Mouse (Mus musculus): ENCODE measurements around the gene Rbm11.

Gene Rbm11

GRCm38 (mm10) chr16:75592671-75593500 is at the start of gene Rbm11:
Rbm11 (plus strand) TSS chr16:75592844.
- DNase-seq (ENCODE audit: low read depth, low spot score), result peak; percentile 38

- no peak for DNase-seq (ENCODE audit: low read depth, low spot score)
Observed at GRCm38 (mm10) chr16:75545310-75545709, 47.3 kb upstream of the Rbm11 start.

GRCm38 (mm10) chr16:75562910-75563309 is 29.7 kb upstream of the Rbm11 start:
- DNase-seq (ENCODE audit: low read depth, low spot score), result no peak

DNA sequence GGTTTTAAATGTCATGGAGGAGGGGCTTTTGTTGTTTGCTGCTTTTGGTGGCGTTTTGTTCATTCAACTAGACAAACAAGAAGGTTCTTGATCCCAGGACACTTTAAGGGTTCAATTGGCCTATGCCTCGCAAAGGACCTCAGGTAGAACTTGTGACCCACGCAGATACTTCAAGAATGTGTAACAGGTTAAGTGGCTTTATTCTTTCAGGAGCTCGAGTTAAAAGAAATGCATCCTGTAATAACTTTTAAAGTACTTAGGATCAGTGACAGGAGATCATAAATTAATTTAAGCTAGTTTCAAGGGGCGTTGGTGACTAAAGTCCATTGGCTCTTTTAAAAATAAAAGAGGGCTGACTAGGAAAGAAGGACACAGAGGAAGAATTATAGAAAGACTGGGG is 10.4 kb upstream of the Rbm11 start:
- DNase-seq (ENCODE audit: low read depth, low spot score), result no peak

DNA sequence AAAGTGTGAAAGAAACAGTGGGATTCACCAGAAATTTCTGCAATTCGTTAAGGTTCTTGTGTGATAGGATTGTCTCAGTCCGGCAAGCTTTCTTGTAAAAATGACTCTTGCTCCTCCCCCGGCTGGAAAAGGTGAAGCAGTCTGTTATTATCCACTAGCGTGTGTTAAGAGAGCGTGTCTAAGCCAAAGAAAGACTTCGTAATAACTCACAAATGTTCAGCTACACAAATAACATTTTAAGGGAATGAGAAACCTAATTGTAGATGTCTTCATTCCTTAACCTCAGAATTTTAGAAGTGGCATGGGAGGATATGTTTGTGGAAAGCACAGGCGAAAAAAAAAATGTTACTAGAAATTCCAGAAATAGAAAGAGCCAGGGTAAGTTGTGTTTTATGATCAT is 6.7 kb upstream of the Rbm11 start, which contains the start of gene Lipi:
TSS of gene Lipi (minus strand) at position 101 of the 400 bp plus-strand sequence.
- DNase-seq (ENCODE audit: low read depth, low spot score), result no peak

DNA sequence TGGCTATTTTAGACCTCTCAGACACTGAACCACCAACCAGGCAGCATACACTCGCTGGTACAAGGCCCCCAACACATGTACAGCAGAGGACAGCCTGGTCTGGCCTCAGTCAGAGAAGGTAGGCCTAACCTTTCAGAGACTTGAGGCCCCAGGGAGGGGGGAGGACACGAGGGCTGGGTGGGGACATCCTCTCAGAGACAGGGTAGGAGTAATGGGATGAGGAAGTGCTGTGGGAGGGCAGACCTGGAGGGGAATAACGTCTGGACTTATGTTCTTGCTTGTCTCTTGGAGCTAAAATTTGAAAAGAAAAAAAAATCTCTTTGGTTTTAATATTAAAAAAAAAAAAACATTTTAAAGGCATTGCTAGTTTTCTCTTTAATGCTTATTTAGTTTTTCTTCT is 6.2 kb upstream of the Rbm11 start:
- no peak for DNase-seq (ENCODE audit: low read depth, low spot score)

DNA sequence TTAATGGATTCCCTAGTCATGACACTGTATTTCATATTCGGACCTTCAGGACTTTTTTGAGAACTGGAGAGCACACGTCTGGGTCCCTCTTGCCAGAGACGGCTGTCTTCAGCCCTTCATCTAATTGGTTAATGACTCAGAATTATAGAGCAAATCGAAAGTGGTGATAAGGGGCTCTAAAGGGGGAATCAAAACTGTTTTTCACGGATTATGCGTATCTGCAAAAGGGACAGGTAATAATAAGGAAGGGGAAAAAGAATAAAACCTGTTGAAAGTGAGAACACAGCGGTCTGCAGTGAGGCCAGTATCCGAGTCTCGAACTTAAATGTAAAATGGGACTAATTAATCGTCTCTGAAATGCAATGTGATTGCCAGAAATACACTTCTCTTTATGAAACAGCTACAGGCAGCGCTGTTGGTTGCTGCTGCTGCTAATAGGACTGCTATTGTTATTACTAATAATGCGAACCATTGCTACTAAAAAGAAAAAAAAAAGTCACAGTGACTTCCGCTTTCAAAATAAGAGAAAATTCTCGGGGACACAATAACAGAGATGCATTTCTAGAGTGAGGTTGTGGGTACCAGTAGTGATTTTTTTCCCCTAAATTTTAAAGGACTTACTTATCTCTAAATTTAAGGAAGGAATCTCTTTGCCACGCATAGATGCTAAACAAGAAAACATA is 998 bp downstream of the Rbm11 start:
- no peak for DNase-seq (ENCODE audit: low read depth, low spot score)

GRCm38 (mm10) chr16:75606415-75606814 is 13.8 kb downstream of the Rbm11 start:
- no peak for DNase-seq (ENCODE audit: low read depth, low spot score)

- DNase-seq (ENCODE audit: low read depth, low spot score), result no peak
Observed at GRCm38 (mm10) chr16:75612561-75612960, 19.9 kb downstream of the Rbm11 start.

GRCm38 (mm10) chr16:75617651-75618349 is 25.2 kb downstream of the Rbm11 start:
- no peak for DNase-seq (ENCODE audit: low read depth, low spot score)

DNA sequence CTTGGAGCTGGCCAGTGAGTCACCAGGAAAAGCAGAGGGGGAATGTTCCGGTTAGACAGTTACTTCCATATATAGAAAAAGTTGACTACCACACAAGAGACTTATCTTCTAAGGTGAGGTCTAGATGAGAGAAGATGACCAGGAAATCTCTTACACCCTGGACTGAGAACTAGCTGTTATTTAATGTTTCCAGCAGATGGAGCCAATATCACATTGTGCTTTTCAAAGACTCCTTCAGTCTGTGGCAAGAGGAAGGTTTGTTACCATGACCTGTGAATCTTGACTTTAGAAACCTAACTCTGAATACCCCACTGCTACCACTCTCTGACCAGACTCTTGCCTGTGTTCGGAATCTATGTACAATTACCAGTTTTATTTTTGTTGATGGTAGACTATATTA is 35.2 kb downstream of the Rbm11 start:
- no peak for DNase-seq (ENCODE audit: low read depth, low spot score)

All from WW6 (cell line).